Comparison of ENCODE assay signal across 19 mouse cellular contexts in the genomic region with DNA sequence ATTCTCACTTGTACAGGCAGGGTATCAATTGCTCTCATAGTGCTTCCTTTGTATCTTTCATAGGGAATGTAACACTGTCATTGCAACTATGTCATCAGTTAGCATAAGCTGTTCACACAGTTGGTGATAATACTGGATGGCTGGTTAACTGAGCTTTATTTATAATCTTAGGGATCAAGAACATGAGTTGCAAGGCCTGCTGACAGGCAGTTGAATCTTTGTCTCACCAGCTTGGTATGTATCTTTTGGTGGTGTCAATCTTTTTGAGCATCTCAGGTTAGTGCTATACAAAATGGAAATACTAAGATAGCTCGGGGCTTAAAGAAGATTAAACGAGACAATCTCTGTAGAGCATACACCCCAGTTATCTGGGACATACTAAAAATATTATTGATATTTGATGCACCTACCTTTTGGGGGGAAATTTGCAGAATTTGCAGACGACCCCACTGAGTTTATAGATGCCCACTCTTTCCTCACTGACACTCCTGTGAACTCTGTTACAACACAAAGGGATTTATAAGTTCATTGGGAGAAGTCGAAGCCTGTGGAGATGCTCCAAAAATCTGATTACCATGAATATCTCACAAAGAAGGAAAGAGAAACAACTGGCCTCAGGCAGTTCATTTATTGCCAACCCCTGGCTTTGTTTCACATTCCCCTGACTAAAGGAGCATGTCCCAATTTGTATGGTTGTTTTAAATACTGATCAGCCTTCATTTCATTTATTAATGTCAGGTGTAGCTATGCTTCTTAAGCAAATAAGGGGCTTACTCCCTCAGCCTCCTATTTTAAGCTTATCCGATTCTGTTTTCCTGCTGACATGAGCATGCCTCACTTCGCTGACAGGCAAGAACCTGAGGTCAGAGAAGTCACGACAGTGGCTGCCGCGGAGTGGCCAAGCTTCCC.
DNase-seq lines count a peak whose midpoint lies in the region; ATAC-seq and TF ChIP-seq lines count a peak whose summit lies in the region.
"Had no signal": no experiment of that assay in that cellular context is flagged by ENCODE, and none has a peak within 500 bp of the region (broad histone marks: within the 10 kb centered on the region; RNA-seq: fewer than 3 reads in every experiment).

No protein-coding gene starts in this region.

- ATAC-seq in heart, embryonic 15.5 days (replicated peaks; ENCODE audit: insufficient number of reproducible peaks, insufficient read depth, low FRiP score, low read depth), result no peak
- no peak for ATAC-seq in lung, postnatal 0 days
- ATAC-seq in stomach, embryonic 16.5 days (ENCODE audit: insufficient read depth, low FRiP score), result no peak
- ATAC-seq: forebrain, postnatal 0 days; inflammation-experienced regulatory T-cells, adult 6 months had no signal

- intact Hi-C loops in heart, postnatal 14 days (cut with DNase I), result no loop called here

- TF ChIP-seq CTCF in lung, postnatal 0 days (IDR thresholded peaks at IDR 0.05), result no peak
- TF ChIP-seq CTCF in lung, adult 2 months (IDR thresholded peaks at IDR 0.05; ENCODE audit: insufficient read depth, low read length), result no peak

- H3K27ac ChIP-seq in heart, embryonic 15.5 days, result peak overlapping the region; percentile 43
- 0 out of 2 replicates have a peak overlapping the region, but pooled peaks have one; percentile 8 for H3K27ac ChIP-seq in lung, postnatal 0 days (ENCODE audit: low read length)
- peak overlapping the region; percentile 81 for H3K27ac ChIP-seq in stomach, embryonic 16.5 days (ENCODE audit: low read length)
- H3K27ac ChIP-seq: neural tube, embryonic 15.5 days had no signal

- H3K4me2 ChIP-seq in heart, embryonic 15.5 days, result no peak overlapping the region
- H3K4me2 ChIP-seq in lung, postnatal 0 days (replicated peaks; ENCODE audit: low read depth, low read length), result no peak overlapping the region
- H3K4me2 ChIP-seq in stomach, embryonic 16.5 days (ENCODE audit: low read depth, low read length), result no peak overlapping the region
- H3K4me2 ChIP-seq: neural tube, embryonic 15.5 days had no signal

- 38% methylated on average over 9 of the region's 9 CpGs for WGBS in heart, embryonic 15.5 days
- WGBS in lung, postnatal 0 days, result 58% methylated on average over 9 of the region's 9 CpGs
- WGBS in lung, adult 2 months, result 45% methylated on average over 9 of the region's 9 CpGs
- 57% methylated on average over 9 of the region's 9 CpGs for WGBS in stomach, embryonic 16.5 days

- 0 out of 2 replicates have a peak, but pooled peaks cover 6% of the 10 kb centered on the region for H3K4me1 ChIP-seq in heart, embryonic 15.5 days (replicated peaks)
- H3K4me1 ChIP-seq in lung, postnatal 0 days (ENCODE audit: insufficient read depth, low read depth, low read length), result no peaks in the 10 kb centered on the region
- H3K4me1 ChIP-seq in lung, adult 2 months (ENCODE audit: control insufficient read depth, insufficient read depth, low read length), result no peaks in the 10 kb centered on the region; the same call in 1 of the 2 replicates
- H3K4me1 ChIP-seq in stomach, embryonic 16.5 days (ENCODE audit: control insufficient read depth, insufficient read depth, low read length), result peaks cover 10% of the 10 kb centered on the region
- H3K4me1 ChIP-seq: neural tube, embryonic 15.5 days had no signal

- DNase-seq in embryo, embryonic 10.5 days (ENCODE audit: low spot score), result peak; percentile 5
- DNase-seq in embryo, embryonic 9.5 days (ENCODE audit: extremely low spot score), result no peak
- DNase-seq in heart, postnatal 14 days, result no peak
- no peak for DNase-seq in lung, postnatal 0 days (ENCODE audit: low spot score)
- DNase-seq in lung, adult 2 months, result no peak
- DNase-seq in spleen, adult 18-20 months, result no peak
- DNase-seq: adrenal gland, postnatal 25 days; cerebellum, adult 9-11 months; embryo, embryonic 11 days; forebrain, postnatal 0 days; layer of hippocampus, adult 9-11 months; liver; lung, adult 18-20 months; thymus, adult 2 months had no signal

- H3K27me3 ChIP-seq in heart, embryonic 15.5 days, result no peaks in the 10 kb centered on the region
- no peaks in the 10 kb centered on the region for H3K27me3 ChIP-seq in lung, postnatal 0 days (replicated peaks; ENCODE audit: insufficient read depth, low read length)
- H3K27me3 ChIP-seq in stomach, embryonic 16.5 days (ENCODE audit: control insufficient read depth, insufficient read depth, low read length), result no peaks in the 10 kb centered on the region
- H3K27me3 ChIP-seq: CH12.LX; neural tube, embryonic 15.5 days had no signal

- TF ChIP-seq EP300 in lung, postnatal 0 days (IDR thresholded peaks at IDR 0.05), result no peak

- no peaks in the 10 kb centered on the region for H3K36me3 ChIP-seq in heart, embryonic 15.5 days
- no peaks in the 10 kb centered on the region for H3K36me3 ChIP-seq in lung, postnatal 0 days (ENCODE audit: insufficient read depth, low read length)
- H3K36me3 ChIP-seq in stomach, embryonic 16.5 days (ENCODE audit: control insufficient read depth, insufficient read depth, low read length), result no peaks in the 10 kb centered on the region
- H3K36me3 ChIP-seq: neural tube, embryonic 15.5 days had no signal

- peaks cover 4% of the 10 kb centered on the region for H3K9me3 ChIP-seq in heart, embryonic 15.5 days (replicated peaks)
- H3K9me3 ChIP-seq in lung, postnatal 0 days (ENCODE audit: low read length), result no peaks in the 10 kb centered on the region
- 0 out of 2 replicates have a peak, but pooled peaks cover 3% of the 10 kb centered on the region for H3K9me3 ChIP-seq in stomach, embryonic 16.5 days (replicated peaks; ENCODE audit: control insufficient read depth, low read length)

- no peak for TF ChIP-seq POLR2A in lung, adult 2 months (IDR thresholded peaks at IDR 0.05; ENCODE audit: borderline replicate concordance, extremely low read depth, low read depth, low read length)

- no peak overlapping the region for H3K9ac ChIP-seq in heart, embryonic 15.5 days
- no peak overlapping the region for H3K9ac ChIP-seq in lung, postnatal 0 days (replicated peaks; ENCODE audit: low read depth)
- 0 out of 2 replicates have a peak overlapping the region, but pooled peaks have one; percentile 2 for H3K9ac ChIP-seq in stomach, embryonic 16.5 days (ENCODE audit: low read length)
- H3K9ac ChIP-seq: forebrain, postnatal 0 days; neural tube, embryonic 15.5 days had no signal

- H3K4me3 ChIP-seq in heart, embryonic 15.5 days, result no peak overlapping the region
- H3K4me3 ChIP-seq in lung, postnatal 0 days (ENCODE audit: low read depth, low read length), result no peak overlapping the region
- H3K4me3 ChIP-seq in lung, adult 2 months (replicated peaks; ENCODE audit: extremely low read depth, low read depth, low read length), result no peak overlapping the region
- no peak overlapping the region for H3K4me3 ChIP-seq in stomach, embryonic 16.5 days (replicated peaks; ENCODE audit: low read length)
- H3K4me3 ChIP-seq: neural tube, embryonic 15.5 days had no signal

Comparison
In these comparisons a context has a peak if more than half of its experiments do, and no peak if none do; other contexts are left out.
1. H3K27ac ChIP-seq: peak in every context shown above with its lines; median percentile 81 in stomach, embryonic 16.5 days; 43 in heart, embryonic 15.5 days; 8 in lung, postnatal 0 days.